Mouse (Mus musculus) ES-Bruce4 (cell line): ENCODE results near the gene Kif26b.

Experiments used
- CTCF ChIP-seq: IDR thresholded peaks from one replicate; pipeline ENCODE4 v1.8.1; 2011; ENCODE audit warnings: low read depth, low read length
- POLR2A ChIP-seq: IDR thresholded peaks from one replicate; pipeline ENCODE4 v1.8.1; 2011; ENCODE audit warnings: low read length; ENCODE audit not compliant: insufficient read depth

GRCm38 (mm10) chr1:178762125-178762741, 233.3 kb downstream of the Kif26b start:
- no peak for TF ChIP-seq CTCF
- TF ChIP-seq POLR2A, result no peak
